Mouse (Mus musculus) liver, adult 2 months (tissue): Measurements from ENCODE around the gene Gm14137. TPM values are rescaled to one million over a fixed set of nuclear protein-coding genes. Genes with fewer than 3 reads are reported as not detected.

Experiments
- DNase-seq: peaks from one replicate; pipeline ENCODE4 v3.0.0-alpha.2; 2011; ENCODE audit warnings: low read depth, low spot score; ENCODE audit errors: extremely low read depth
- H3K27ac ChIP-seq: fragments of 200-500 bp; replicated peaks from 2 replicates; pipeline ENCODE4 v1.5.1; 2012; ENCODE audit warnings: low read depth, mild to moderate bottlenecking, control low read depth, inconsistent platforms, low read length; ENCODE audit not compliant: insufficient read depth
- H3K27me3 ChIP-seq: fragments of 200-500 bp; 2 replicates; pipeline ENCODE4 v1.6.1; 2012; ENCODE audit warnings: mild to moderate bottlenecking, moderate library complexity, low read length, inconsistent platforms; ENCODE audit not compliant: control insufficient read depth, insufficient read depth
- H3K36me3 ChIP-seq: fragments of 200-500 bp; 2 replicates; pipeline ENCODE4 v1.6.1; 2012; ENCODE audit warnings: low read length, inconsistent platforms; ENCODE audit not compliant: control insufficient read depth, insufficient read depth
- H3K4me1 ChIP-seq: fragments of 200-500 bp; 2 replicates; pipeline ENCODE4 v1.6.1; 2011; ENCODE audit warnings: low read length; ENCODE audit not compliant: control insufficient read depth, insufficient read depth
- H3K4me3 ChIP-seq: fragments of 200-500 bp; 2 replicates; pipeline ENCODE4 v1.5.1; 2011; ENCODE audit warnings: low read depth, mild to moderate bottlenecking, control low read depth, low read length, moderate library complexity; ENCODE audit not compliant: insufficient read depth
- H3K79me2 ChIP-seq: fragments of 200-500 bp; 2 replicates; pipeline ENCODE4 v1.6.1; 2012; ENCODE audit warnings: inconsistent platforms, mild to moderate bottlenecking, low read length, moderate library complexity; ENCODE audit not compliant: control insufficient read depth, insufficient read depth
- H3K9ac ChIP-seq: fragments of 200-500 bp; 2 replicates; pipeline ENCODE4 v1.6.1; 2012; ENCODE audit warnings: low read depth, mild to moderate bottlenecking, control low read depth, inconsistent platforms, low read length
- CTCF ChIP-seq: fragments of 200-500 bp; IDR thresholded peaks from 2 replicates; pipeline ENCODE4 v1.5.1; 2011; ENCODE audit warnings: low read depth, low read length, control low read depth
- POLR2A ChIP-seq: fragments of 200-500 bp; IDR thresholded peaks from 2 replicates; pipeline ENCODE4 v1.6.1; 2011; ENCODE audit warnings: low read length, control low read depth; ENCODE audit not compliant: insufficient read depth; ENCODE audit errors: extremely low read depth
- WGBS: fragments of 180-500 bp; shearing (Covaris S2); methylation state at CpG from one replicate; pipeline ENCODE4 v1.1.7; 2018; 5-methylcytosine and 5-hydroxymethylcytosine counted together
- polyA plus RNA-seq: library from polyadenylated mRNA; depleted of rRNA; stranded (reverse); fragments of >200 nt; gene quantifications from 2 replicates; pipeline ENCODE4 v1.2.3, GENCODE M21; 2012
- total RNA-seq: library from RNA; depleted of rRNA; stranded (reverse); fragments of >200 nt; gene quantifications from 2 replicates; pipeline ENCODE4 v1.2.3, GENCODE M21; 2014

Gene Gm14137
- total and polyA plus RNA-seq, 2 experiments = not detected

DNA sequence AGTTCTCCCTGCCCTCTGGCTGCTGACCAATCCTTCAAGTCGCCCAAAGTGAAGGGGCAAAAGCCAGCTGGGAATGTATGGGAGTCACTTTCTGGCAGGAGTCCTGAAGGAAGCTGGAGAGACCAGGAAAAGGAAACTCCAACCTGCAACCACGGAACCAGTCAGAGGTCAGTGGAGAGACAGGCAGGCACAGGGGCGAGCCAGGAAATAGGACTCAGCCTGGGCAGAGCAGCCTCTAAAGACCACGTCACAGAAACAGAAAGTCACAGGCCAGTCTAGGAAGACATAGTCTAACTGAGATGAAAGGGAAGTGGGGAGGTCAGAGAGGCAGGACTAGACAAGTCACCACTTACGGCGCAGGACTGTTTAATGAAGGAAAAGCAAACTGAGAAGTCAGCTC, 1.3 kb downstream of the Gm14137 start:
- 73% methylated on average over 6 of the region's 6 CpGs for WGBS
- H3K36me3 ChIP-seq = no peaks in the 10 kb centered on the region
- 0 out of 2 replicates have a peak overlapping the region, but pooled peaks have one; percentile 10 for H3K27ac ChIP-seq
- 0 out of 2 replicates have a peak, but pooled peaks cover 2% of the 10 kb centered on the region for H3K4me1 ChIP-seq
- TF ChIP-seq CTCF = no peak
- TF ChIP-seq POLR2A = no peak
- H3K9ac ChIP-seq = no peak overlapping the region
- H3K27me3 ChIP-seq = no peaks in the 10 kb centered on the region
- DNase-seq = no peak
- no peak overlapping the region for H3K4me3 ChIP-seq
- H3K79me2 ChIP-seq = no peaks in the 10 kb centered on the region

DNA sequence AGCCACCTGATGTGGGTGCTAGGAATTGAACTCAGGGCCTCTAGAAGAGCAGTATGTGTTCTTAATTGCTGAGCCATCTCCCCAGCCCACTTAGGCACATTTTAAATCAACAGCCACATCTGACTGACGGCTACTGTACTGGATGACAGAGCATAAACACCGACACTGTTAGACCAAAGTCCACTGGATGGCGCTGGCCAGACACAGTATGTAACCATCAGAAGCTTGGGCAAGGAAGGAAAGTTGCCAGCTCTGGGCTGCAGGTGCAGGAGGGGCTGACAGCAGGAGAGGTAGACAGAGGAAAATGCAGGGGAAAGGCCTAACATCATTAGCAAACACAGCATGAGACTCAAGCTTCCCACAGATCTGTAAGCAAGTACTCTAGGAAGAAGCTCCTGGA, 2.5 kb downstream of the Gm14137 start:
- TF ChIP-seq CTCF (no peak), POLR2A (no peak)
- H3K79me2 ChIP-seq = no peaks in the 10 kb centered on the region
- 26% methylated on average over 3 of the region's 3 CpGs for WGBS

DNA sequence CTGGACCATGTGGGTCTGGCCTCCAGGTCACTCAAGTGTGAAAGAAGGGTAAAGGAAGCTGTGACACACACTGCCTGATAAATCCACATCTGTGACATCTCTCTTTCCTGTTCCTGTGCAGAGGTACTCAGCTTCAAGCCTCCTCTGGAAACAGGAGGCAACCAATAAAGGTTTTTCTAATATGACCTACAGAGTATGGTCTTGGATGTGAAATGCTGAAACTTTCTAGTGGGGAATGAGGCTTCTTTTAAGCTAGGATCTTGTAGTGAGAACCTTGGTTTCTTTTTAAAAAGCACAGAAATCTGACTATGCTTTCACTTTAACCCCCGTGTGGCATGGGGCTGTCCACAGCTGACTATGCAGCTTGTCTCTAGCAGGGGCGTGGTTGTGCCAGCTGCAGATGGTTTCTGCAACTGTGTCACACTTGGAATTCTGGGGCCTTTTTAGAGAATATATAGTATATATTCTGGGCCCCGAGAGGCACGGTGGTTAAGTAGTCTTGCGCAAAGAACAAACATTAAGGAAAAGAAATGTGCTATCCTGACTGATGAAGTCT, 3.2 kb downstream of the Gm14137 start:
- TF ChIP-seq CTCF = no peak
- TF ChIP-seq POLR2A = no peak
- Histone ChIP-seq H3K27me3 (no peaks in the 10 kb centered on the region), H3K27ac (no peak overlapping the region), H3K4me3 (no peak overlapping the region), H3K9ac (no peak overlapping the region), H3K79me2 (no peaks in the 10 kb centered on the region), H3K36me3 (no peaks in the 10 kb centered on the region), H3K4me1 (0 out of 2 replicates have a peak, but pooled peaks cover under 1% of the 10 kb centered on the region)
- 76% methylated on average over 5 of the region's 5 CpGs for WGBS
- DNase-seq = no peak

More for the DNA sequence above, 2.5 kb downstream of the Gm14137 start:
- peak; percentile 55 for DNase-seq
- Histone ChIP-seq H3K9ac (no peak overlapping the region), H3K27me3 (no peaks in the 10 kb centered on the region), H3K36me3 (no peaks in the 10 kb centered on the region), H3K27ac (no peak overlapping the region), H3K4me1 (0 out of 2 replicates have a peak, but pooled peaks cover 2% of the 10 kb centered on the region), H3K4me3 (no peak overlapping the region)

DNA sequence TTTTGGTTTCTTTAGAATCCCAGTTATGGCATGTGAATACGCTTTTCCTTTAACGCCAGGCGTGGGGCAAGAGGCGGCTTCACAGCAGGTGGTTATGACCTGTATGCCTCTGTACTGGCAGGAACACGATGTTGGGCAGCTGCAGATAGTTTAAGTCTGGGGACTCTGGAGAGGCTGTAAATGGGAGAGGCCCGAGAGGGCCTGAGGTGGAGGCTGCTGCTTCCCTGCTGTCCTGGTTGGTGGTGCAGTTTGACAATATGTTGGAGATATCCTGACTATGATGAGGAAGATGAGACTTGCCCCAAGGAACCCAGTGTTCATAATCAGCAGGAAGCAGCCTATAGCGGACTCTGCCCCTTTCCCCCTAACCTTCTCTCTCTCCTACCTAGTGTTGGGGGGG, 8.6 kb downstream of the Gm14137 start:
- Histone ChIP-seq H3K79me2 (no peaks in the 10 kb centered on the region), H3K27me3 (no peaks in the 10 kb centered on the region), H3K27ac (no peak overlapping the region), H3K4me3 (no peak overlapping the region), H3K4me1 (no peaks in the 10 kb centered on the region), H3K36me3 (no peaks in the 10 kb centered on the region; the same call in 1 of the 2 replicates), H3K9ac (no peak overlapping the region)
- no peak for DNase-seq
- TF ChIP-seq POLR2A = no peak
- TF ChIP-seq CTCF = no peak
- WGBS = 91% methylated on average over 7 of the region's 7 CpGs

DNA sequence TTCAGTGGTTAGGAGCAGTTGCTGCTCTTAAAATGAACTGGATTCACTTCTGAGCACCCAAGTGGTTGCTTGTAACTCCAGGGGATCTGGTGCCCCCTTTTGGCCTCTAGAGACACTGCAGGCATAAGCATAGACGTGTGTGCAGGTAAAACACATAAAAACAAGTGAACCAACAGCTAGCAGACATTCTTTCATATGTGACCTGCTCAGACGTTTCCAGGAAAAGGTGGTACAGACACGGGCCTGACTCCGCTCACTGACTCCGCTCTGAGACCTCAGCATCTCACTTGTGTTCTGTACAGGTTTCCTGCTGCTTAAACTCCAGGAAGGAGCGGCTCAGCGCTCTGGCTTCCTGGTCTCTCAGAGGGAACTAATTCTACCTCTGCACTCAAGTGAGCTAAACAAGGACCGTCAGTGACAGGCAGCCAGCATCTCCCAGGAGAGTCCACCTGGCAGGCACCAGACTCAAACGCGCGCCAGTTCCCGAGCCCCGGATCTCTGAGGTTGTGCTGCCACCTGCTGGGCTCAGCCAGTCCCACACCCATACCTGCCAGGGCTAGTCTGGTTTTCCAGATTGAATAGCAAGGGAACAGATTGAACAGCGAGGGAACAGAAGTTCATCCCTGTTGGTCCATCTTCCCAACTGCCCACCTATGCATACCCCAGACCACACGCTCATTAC, 14.9 kb downstream of the Gm14137 start:
- DNase-seq = peak; percentile 61
- 8% methylated on average over 15 of the region's 15 CpGs for WGBS

DNA sequence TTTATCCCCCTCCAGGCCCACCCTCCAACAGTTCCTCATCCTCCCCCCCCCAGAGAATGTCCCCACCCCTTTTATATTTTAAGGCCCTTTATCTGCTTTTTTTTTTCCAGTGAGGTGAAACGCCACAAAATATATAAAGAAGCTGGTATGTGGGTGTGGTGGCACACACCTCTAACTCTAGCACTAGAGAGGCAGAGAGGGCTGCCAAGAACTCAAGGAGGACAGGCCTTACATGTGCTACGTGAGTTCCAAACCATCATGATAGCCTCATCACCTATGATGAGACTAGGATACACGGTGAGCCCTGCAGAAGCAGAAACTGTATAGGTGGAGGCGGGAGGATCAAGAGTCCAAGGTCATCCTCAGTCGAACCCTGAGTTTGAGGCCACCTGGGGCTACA, 16.7 kb downstream of the Gm14137 start:
- WGBS = 71% methylated on average over 5 of the region's 5 CpGs
- Histone ChIP-seq H3K27me3 (no peaks in the 10 kb centered on the region), H3K27ac (no peak overlapping the region), H3K79me2 (0 out of 2 replicates have a peak, but pooled peaks cover 3% of the 10 kb centered on the region), H3K4me1 (0 out of 2 replicates have a peak, but pooled peaks cover 3% of the 10 kb centered on the region), H3K4me3 (no peak overlapping the region), H3K36me3 (no peaks in the 10 kb centered on the region), H3K9ac (no peak overlapping the region)
- TF ChIP-seq POLR2A (no peak), CTCF (no peak)
- DNase-seq = no peak

More for the DNA sequence above, 14.9 kb downstream of the Gm14137 start:
- Histone ChIP-seq H3K36me3 (no peaks in the 10 kb centered on the region), H3K9ac (no peak overlapping the region), H3K27me3 (no peaks in the 10 kb centered on the region), H3K4me3 (peak overlapping the region; percentile 0; the same call in 1 of the 2 replicates), H3K27ac (no peak overlapping the region), H3K79me2 (no peaks in the 10 kb centered on the region), H3K4me1 (0 out of 2 replicates have a peak, but pooled peaks cover 3% of the 10 kb centered on the region)
- TF ChIP-seq CTCF = peak; percentile 96
- no peak for TF ChIP-seq POLR2A
